Mouse (Mus musculus) megakaryocyte, embryonic 14.5 days (primary cell): ENCODE results near the gene Disp3. TPM values are rescaled to one million over a fixed set of nuclear protein-coding genes. Genes with fewer than 3 reads are reported as not detected.

ENCODE experiments used
- H3K27me3 ChIP-seq: replicated peaks from 2 replicates; pipeline ENCODE3; 2012; ENCODE audit warnings: inconsistent platforms
- H3K36me3 ChIP-seq: replicated peaks from 2 replicates; pipeline ENCODE3; 2012; ENCODE audit warnings: low read length, inconsistent platforms, mixed read lengths
- H3K4me1 ChIP-seq: 2 replicates; pipeline ENCODE4 v1.6.1; 2012; ENCODE audit warnings: inconsistent platforms
- H3K4me3 ChIP-seq: replicated peaks from 2 replicates; pipeline ENCODE3; 2012; ENCODE audit warnings: moderate library complexity, mild to moderate bottlenecking, inconsistent platforms
- H3K9me3 ChIP-seq: 2 replicates; pipeline ENCODE4 v1.6.1; 2012; ENCODE audit warnings: inconsistent platforms
- FLI1 ChIP-seq: IDR thresholded peaks from 2 replicates; pipeline ENCODE4 v1.6.1; 2012; ENCODE audit warnings: low read length, inconsistent platforms, mixed read lengths
- GATA1 ChIP-seq: IDR thresholded peaks from 3 replicates; pipeline ENCODE4 v1.6.1; 2012; ENCODE audit warnings: mixed read lengths, low read length, inconsistent platforms, borderline replicate concordance
- polyA plus RNA-seq: library from polyadenylated mRNA; stranded (reverse); fragments of >175 nt; gene quantifications from 2 replicates; pipeline ENCODE4 v1.2.3, GENCODE M21; 2012; ENCODE audit warnings: low replicate concordance; ENCODE audit not compliant: insufficient read depth

The Disp3 gene
- polyA plus RNA-seq, 1 experiment, result 1.0 TPM

- Histone ChIP-seq H3K27me3 (peaks cover 23% of the 10 kb centered on the region), H3K36me3 (peaks cover 29% of the 10 kb centered on the region), H3K4me3 (no peak overlapping the region), H3K9me3 (peaks cover 17% of the 10 kb centered on the region), H3K4me1 (peaks cover 4% of the 10 kb centered on the region; the same call in 1 of the 2 replicates)
- no peak for TF ChIP-seq GATA1
- TF ChIP-seq FLI1, result no peak
Observed at GRCm38 (mm10) chr4:148266973-148267507, 20.7 kb downstream of the Disp3 start.

- Histone ChIP-seq H3K4me1 (no peaks in the 10 kb centered on the region; the same call in 1 of the 2 replicates), H3K4me3 (no peak overlapping the region), H3K36me3 (peaks cover 29% of the 10 kb centered on the region), H3K27me3 (peaks cover 27% of the 10 kb centered on the region), H3K9me3 (peaks cover under 1% of the 10 kb centered on the region)
- TF ChIP-seq FLI1 (no peak), GATA1 (no peak)
Observed at GRCm38 (mm10) chr4:148259941-148260340, 27.8 kb downstream of the Disp3 start.

- Histone ChIP-seq H3K27me3 (peaks cover 16% of the 10 kb centered on the region), H3K36me3 (peaks cover 25% of the 10 kb centered on the region), H3K9me3 (peaks cover 29% of the 10 kb centered on the region), H3K4me3 (no peak overlapping the region), H3K4me1 (peaks cover 14% of the 10 kb centered on the region)
- TF ChIP-seq GATA1 (no peak), FLI1 (no peak)
Observed at GRCm38 (mm10) chr4:148249341-148249740, 38.4 kb downstream of the Disp3 start.

GRCm38 (mm10) chr4:148240387-148240786 lies 47.4 kb downstream of the Disp3 start:
- peaks cover 3% of the 10 kb centered on the region; the same call in 1 of the 2 replicates for H3K4me1 ChIP-seq
- peaks cover 20% of the 10 kb centered on the region for H3K9me3 ChIP-seq
- TF ChIP-seq GATA1 (no peak), FLI1 (no peak)
- H3K36me3 ChIP-seq, result peaks cover 13% of the 10 kb centered on the region
- H3K27me3 ChIP-seq, result peaks cover 30% of the 10 kb centered on the region
- no peak overlapping the region for H3K4me3 ChIP-seq

GRCm38 (mm10) chr4:148239474-148240130 lies 48.2 kb downstream of the Disp3 start:
- H3K27me3 ChIP-seq, result peaks cover 30% of the 10 kb centered on the region
- TF ChIP-seq FLI1 (no peak), GATA1 (no peak)

GRCm38 (mm10) chr4:148238919-148239318 lies 48.8 kb downstream of the Disp3 start:
- Histone ChIP-seq H3K27me3 (peaks cover 32% of the 10 kb centered on the region), H3K4me3 (no peak overlapping the region), H3K4me1 (peaks cover 3% of the 10 kb centered on the region; the same call in 1 of the 2 replicates), H3K9me3 (peaks cover 9% of the 10 kb centered on the region; the same call in 1 of the 2 replicates), H3K36me3 (peaks cover 10% of the 10 kb centered on the region)
- TF ChIP-seq FLI1, result no peak
- no peak for TF ChIP-seq GATA1

More at GRCm38 (mm10) chr4:148239474-148240130, 48.2 kb downstream of the Disp3 start:
- peaks cover 12% of the 10 kb centered on the region; the same call in 1 of the 2 replicates for H3K9me3 ChIP-seq
- peaks cover 13% of the 10 kb centered on the region for H3K36me3 ChIP-seq
- H3K4me3 ChIP-seq, result no peak overlapping the region
- peaks cover 3% of the 10 kb centered on the region; the same call in 1 of the 2 replicates for H3K4me1 ChIP-seq

GRCm38 (mm10) chr4:148238218-148238617 lies 49.5 kb downstream of the Disp3 start:
- Histone ChIP-seq H3K4me3 (no peak overlapping the region), H3K9me3 (peaks cover 7% of the 10 kb centered on the region; the same call in 1 of the 2 replicates), H3K27me3 (peaks cover 36% of the 10 kb centered on the region), H3K36me3 (peaks cover 6% of the 10 kb centered on the region), H3K4me1 (peaks cover 3% of the 10 kb centered on the region; the same call in 1 of the 2 replicates)
- no peak for TF ChIP-seq GATA1
- TF ChIP-seq FLI1, result no peak

GRCm38 (mm10) chr4:148236664-148237063 lies 51.1 kb downstream of the Disp3 start:
- TF ChIP-seq GATA1, result no peak
- no peak for TF ChIP-seq FLI1
- H3K27me3 ChIP-seq, result peaks cover 37% of the 10 kb centered on the region
- H3K4me1 ChIP-seq, result peaks cover 3% of the 10 kb centered on the region; the same call in 1 of the 2 replicates

GRCm38 (mm10) chr4:148233061-148233460 lies 54.7 kb downstream of the Disp3 start:
- TF ChIP-seq GATA1, result no peak
- no peak for TF ChIP-seq FLI1
- H3K36me3 ChIP-seq, result no peaks in the 10 kb centered on the region
- H3K27me3 ChIP-seq, result peaks cover 23% of the 10 kb centered on the region
- no peaks in the 10 kb centered on the region for H3K9me3 ChIP-seq
- H3K4me1 ChIP-seq, result peaks cover 9% of the 10 kb centered on the region; the same call in 1 of the 2 replicates
- no peak overlapping the region for H3K4me3 ChIP-seq

More at GRCm38 (mm10) chr4:148236664-148237063, 51.1 kb downstream of the Disp3 start:
- Histone ChIP-seq H3K9me3 (no peaks in the 10 kb centered on the region), H3K36me3 (peaks cover 4% of the 10 kb centered on the region), H3K4me3 (no peak overlapping the region)

GRCm38 (mm10) chr4:148232615-148233014 lies 55.1 kb downstream of the Disp3 start:
- Histone ChIP-seq H3K4me1 (peaks cover 11% of the 10 kb centered on the region; the same call in 1 of the 2 replicates), H3K9me3 (no peaks in the 10 kb centered on the region), H3K36me3 (no peaks in the 10 kb centered on the region), H3K27me3 (peaks cover 22% of the 10 kb centered on the region), H3K4me3 (no peak overlapping the region)
- TF ChIP-seq GATA1 (no peak), FLI1 (no peak)
